Mouse (Mus musculus) erythroblast, adult 5-6 weeks (primary cell): ENCODE measurements around the gene Glyat. TPM values are rescaled to one million over a fixed set of nuclear protein-coding genes. Genes with fewer than 3 reads are reported as not detected.
"Not testable (repeated sequence)": the region's sequence is repeated elsewhere in the genome, so short reads cannot be mapped to it uniquely, and the experiment has no call there.

Experiments
- ATAC-seq: replicated peaks from 2 replicates; pipeline ENCODE4 v1.8.0; 2016; ENCODE audit warnings: moderate number of reproducible peaks, mild to moderate bottlenecking, moderate TSS enrichment, inconsistent platforms; ENCODE audit not compliant: poor library complexity, low FRiP score, severe bottlenecking
- total RNA-seq, 2 experiments: library from RNA; stranded (forward) in 1 of 2; stranded (reverse) in 1 of 2; fragments of 150-400 nt in 1 of 2; fragments of 200-764, 138-1000 nt in 1 of 2; gene quantifications; 2 replicates each; pipeline versions ENCODE4 v1.2.3 to v1.2.4; 2015 to 2017; ENCODE audit warnings: low replicate concordance in 2 of 2

Gene Glyat
- total RNA-seq (2015; ENCODE audit: low replicate concordance) (not detected in 2 replicates), total RNA-seq (2017; ENCODE audit: low replicate concordance) (not detected in 2 replicates)

DNA sequence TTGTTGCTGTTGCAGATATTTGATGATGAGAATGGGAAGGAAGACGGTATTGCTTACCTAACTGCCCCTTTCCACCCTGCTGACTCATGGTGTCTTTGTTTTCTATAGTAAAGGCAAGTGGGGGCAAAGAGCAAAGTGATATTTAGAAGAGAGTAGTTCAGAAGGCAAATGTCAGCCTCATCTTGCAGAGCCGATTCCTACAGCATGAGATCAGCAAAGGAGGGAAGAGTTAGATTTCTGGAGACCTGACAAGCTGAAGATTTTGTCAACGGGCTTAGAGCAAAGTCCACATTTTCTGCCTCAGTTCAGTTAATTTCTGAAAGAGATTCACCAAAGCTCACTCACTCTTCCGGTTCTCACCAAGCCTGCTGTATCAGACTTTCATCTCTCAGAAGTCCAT lies at the start of gene Glyat:
Gene Glyat (plus strand): TSS at position 133 of the 400 bp plus-strand sequence.
- no peak for ATAC-seq

DNA sequence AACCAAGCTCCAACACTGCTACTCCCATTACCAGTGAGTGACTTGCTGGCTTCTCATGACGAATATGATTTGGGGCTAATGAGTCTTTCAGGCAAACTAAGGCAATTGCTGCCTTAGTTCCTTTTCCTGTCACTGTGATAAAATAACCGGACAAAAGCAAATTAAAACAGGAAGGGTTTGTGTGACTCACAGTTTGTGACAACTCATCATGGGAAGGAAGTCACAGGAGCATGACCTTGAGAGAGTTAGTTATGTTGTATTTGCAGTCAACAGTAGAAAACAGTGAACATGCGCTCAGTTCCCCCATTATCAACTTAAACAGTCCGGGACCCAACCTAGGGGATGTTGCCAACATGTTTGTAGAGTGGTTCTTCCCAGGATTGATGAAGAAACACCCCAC lies 47.8 kb upstream of the Glyat start:
- ATAC-seq, result no peak

DNA sequence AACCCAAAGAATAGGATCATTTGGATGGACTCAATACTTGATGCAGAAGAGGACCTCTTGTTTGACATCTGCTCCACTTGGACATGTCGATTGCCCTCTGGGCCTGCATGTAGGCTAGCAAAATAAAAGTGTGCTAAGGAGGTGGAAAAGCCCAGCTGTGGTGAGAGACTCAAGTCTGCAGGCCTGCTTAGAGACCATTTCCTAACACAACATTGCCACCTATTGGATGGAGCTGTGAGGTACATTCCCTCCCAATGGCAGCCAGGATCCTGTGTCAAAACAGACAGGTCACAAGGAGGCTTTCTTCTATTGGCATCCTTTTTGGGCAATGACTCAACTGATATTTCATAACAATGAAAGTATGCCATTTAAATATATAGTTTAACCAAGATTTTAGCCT lies 41.2 kb upstream of the Glyat start:
- peak; percentile 83 for ATAC-seq

DNA sequence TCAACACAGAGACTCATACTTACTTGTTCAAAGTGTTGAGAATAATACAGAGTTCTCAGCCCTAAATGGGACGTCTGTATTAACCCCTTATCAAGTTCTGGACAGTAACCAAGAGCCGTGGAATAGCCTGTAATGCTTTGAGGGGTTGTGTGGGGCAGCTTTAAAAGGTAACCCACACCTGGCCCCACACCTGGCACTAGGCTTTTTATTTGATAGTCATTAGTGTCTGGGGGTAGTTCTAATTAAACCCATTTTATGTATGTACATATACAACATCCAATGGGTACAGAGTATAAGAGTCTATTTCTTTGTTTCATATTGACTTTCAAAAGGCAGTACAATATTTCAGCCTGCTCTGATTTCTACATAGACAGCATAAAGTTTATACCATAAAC lies 38.0 kb upstream of the Glyat start:
- no peak for ATAC-seq

DNA sequence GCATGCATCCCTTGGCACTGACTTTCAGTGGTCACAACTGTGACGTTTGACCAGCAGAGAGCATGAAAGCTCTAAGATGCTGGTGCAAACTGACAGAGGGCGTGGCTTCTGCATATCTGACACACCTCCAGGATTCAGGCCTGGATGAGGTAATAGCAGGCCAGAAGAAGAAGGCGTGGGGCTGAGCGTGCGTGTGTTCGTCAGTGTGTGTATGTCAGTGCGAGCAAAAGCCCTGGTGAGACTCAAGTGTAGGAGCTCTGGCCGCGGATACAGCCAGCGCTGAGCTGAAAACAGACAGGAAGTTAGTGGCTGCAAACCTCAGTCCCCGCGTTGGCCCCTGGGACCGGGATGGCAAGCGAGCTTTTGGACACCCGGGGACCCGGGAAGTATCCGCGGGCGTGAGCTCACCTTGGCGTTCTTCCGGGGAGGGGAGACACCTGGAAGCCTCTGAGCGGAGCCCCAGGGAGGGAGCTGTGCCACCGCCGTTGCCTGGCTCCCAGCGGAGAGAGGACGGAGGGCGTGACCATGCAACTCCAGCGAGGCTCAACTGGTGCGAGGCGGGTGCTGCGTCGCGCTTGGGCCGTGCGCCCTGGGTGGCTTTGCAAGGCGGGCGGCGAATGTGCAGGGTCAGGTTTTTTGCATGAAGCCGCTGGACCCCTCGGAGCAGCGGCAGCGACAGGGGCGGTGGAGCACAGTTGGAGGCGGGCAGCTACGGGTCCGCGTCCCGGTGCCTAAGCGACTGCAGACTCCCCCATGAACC lies 37.4 kb upstream of the Glyat start:
- ATAC-seq, result peak; percentile 79

GRCm38 (mm10) chr19:12596290-12597072 lies 36.6 kb upstream of the Glyat start:
- ATAC-seq, result no peak

DNA sequence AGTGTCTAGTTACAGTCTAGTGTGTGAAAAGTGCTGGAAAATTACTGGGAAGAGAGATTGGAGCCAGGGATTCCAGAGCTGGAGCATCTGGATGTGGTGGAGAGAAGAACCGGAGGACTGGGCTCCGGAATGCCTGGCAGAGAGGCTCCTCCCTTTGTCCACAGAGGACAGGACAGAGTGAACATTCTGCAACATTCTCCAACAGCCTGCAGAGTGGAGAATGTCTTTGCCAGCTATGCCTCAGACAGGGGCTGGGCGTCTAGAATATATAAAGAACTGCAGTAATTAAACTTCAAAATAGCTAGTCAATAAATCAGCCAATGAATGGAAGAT lies 36.1 kb upstream of the Glyat start:
- ATAC-seq, result no peak

DNA sequence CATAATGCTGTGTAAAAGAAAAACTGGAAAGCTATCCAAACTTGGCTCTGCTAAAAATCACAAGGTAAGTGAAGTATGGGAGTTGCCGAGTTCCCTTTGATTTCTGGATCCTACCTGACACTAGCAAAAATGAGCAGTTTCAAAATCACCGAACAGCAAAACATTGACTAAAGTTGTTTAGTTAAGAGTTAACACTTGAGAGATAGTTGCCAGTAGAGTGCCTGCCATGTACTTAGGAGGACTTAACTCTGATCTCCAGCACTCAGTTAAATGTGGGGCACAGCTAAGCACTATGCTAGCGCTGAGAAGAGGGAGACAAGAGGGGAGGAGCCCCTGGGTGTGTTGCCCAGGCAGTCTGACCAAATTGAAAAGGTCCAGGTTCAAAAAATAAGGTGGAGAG lies 34.4 kb upstream of the Glyat start:
- no peak for ATAC-seq

GRCm38 (mm10) chr19:12599674-12600073 lies 33.4 kb upstream of the Glyat start, which contains the start of gene Gm4952:
Gm4952 (plus strand) TSS chr19:12599974.
- no peak for ATAC-seq

DNA sequence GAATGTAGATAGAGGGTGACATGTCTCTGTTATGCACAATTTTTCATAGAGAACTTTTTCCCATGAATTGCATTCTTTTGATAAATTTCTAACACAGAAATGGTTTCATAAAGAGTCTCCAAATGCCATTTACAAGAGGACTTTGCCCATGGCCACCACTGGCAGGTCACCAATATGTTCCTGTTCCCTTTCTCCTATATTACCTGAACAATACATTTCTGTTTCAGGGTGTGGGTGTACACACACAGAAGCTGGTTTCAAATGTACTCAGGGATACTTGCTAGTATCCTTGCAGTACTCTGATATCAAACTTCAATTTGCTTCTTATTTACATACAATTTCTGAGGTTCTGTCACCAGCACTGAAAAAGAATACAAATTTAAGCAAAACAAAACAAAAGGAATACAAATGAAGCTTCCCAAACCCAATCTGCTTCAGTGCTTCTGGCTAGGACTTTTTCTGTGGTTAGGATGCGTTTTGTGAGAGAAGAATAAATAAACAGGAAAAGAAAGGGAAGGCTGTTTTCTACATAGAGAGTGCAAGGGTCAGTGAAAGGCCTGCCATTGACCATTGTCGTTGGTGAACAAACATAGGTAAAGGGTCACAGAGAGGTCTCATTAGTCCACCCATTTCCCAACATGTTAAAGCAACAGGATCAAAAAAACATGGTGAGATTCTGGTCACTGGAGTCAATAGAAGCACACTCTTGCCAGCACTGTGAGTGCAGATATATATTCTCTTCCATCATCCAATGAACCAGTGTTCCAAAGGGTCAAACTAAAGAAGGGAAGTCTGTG lies 32.2 kb upstream of the Glyat start:
- ATAC-seq, result no peak

- ATAC-seq, result no peak
Measured at GRCm38 (mm10) chr19:12608336-12608735, 24.8 kb upstream of the Glyat start.

GRCm38 (mm10) chr19:12613646-12614045 lies 19.5 kb upstream of the Glyat start:
- no peak for ATAC-seq

DNA sequence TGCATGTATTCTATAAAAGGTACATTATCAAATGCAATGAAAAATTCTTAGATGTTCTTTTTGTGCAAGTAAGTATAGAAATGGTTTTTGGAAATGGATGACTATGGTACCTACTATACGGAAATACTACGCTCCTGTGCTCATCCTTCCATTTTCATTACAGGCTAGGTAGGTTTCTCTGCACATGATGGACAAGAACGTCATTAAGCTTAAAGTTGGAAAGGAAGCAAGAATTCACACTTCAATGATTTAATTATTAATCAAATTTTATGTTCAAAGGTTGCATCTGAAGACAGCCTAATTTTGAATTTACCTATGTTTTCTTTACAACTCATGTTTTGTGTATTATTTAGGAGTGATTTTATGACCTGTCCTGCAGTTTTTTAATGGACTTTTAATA lies 1.2 kb downstream of the Glyat start:
- no peak for ATAC-seq

DNA sequence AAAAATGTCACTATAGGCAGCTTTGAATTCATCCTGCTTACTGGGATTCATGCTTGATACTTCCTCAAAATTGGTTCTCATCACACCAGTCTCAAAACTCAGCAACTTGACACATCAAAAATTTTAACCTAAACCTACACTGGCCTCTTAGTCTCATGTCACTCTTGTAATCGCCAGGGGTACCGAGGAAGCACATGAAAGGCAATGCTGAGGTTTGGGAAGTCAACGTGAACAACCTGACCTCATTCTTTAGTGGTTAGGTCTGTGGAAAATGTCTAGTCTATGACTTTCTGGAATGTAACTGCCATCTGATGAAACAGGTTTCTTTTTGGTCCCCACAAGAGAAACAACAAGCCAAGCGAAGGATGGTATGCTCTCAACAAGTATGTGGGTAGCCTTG lies 1.9 kb downstream of the Glyat start:
- ATAC-seq, result no peak

- no peak for ATAC-seq
Measured at GRCm38 (mm10) chr19:12636863-12637262, 3.8 kb downstream of the Glyat start.

- ATAC-seq, result no peak
Measured at GRCm38 (mm10) chr19:12638049-12638448, 4.9 kb downstream of the Glyat start.

GRCm38 (mm10) chr19:12649511-12649910 lies 16.4 kb downstream of the Glyat start:
- no peak for ATAC-seq

DNA sequence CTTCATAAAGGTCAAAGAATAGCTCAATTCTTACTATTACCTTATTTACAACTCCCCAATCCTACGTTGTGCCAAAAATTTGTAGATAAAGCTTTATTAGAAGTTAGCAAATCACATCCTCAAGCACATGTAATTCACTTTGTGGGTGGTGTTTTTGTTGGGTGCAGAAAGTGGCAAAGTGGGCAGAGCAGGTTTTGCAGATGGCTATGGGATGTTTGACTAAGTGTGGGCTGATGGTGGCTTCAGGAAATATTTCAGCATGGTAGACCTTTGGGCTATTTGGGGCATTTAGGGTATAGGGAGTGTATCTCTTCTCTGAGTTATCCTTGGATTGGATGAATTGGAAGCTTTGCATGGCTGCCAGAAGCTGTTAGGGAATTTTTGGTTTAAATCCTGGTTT lies 33.0 kb downstream of the Glyat start:
- ATAC-seq, result no peak

- not testable (repeated sequence) for ATAC-seq
Measured at GRCm38 (mm10) chr19:12668601-12669000, 35.5 kb downstream of the Glyat start.

DNA sequence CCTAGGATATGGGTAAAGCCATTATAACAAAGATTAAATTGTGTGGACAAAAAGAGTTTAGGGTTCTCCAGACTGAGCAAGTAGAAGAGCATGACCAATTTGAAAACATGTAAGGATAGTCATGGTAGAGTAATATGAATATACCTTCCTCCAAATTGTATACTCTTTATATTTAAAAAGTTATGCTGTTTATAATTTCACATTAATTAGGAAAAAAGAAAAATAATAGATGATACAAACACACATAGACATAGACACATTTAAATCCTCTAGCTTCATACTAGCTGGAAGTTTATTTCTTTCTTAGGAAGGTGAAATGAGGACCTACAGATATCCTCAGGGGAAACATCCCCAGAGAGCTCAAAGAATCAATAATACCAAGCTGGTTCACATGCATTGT lies 37.0 kb downstream of the Glyat start, which contains the start of gene Olfr1442:
Gene Olfr1442 (plus strand): TSS at position 301 of the 400 bp plus-strand sequence.
- ATAC-seq, result no peak
